Mouse (Mus musculus) thymus, adult 2 months (tissue): ENCODE measurements around the gene Ntn4.

ENCODE experiments used
- CTCF ChIP-seq: fragments of 200-500 bp; IDR thresholded peaks from 2 replicates; pipeline ENCODE4 v1.5.1; 2012; ENCODE audit warnings: mild to moderate bottlenecking, control low read depth, low read length, moderate library complexity, borderline replicate concordance; ENCODE audit not compliant: control insufficient read depth, poor library complexity, insufficient read depth; ENCODE audit errors: extremely low read depth
- POLR2A ChIP-seq: fragments of 200-500 bp; IDR thresholded peaks from 2 replicates; pipeline ENCODE4 v1.6.1; 2012; ENCODE audit warnings: mild to moderate bottlenecking, low read length, control low read depth, moderate library complexity; ENCODE audit not compliant: control insufficient read depth, poor library complexity, insufficient read depth; ENCODE audit errors: extremely low read depth

- TF ChIP-seq CTCF, result no peak
- TF ChIP-seq POLR2A, result no peak
Observed at GRCm38 (mm10) chr10:93772492-93772891, 132.0 kb downstream of the Ntn4 start.
